Mouse (Mus musculus) heart, adult 2 months (tissue): Measurements from ENCODE around the gene Mbnl2. TPM values are rescaled to one million over a fixed set of nuclear protein-coding genes. Genes with fewer than 3 reads are reported as not detected.

Source experiments
- DNase-seq, 2 experiments: peaks; one replicate each; pipeline ENCODE4 v3.0.0; 2021
- H3K27ac ChIP-seq: fragments of 200-600 bp; 2 replicates; pipeline ENCODE4 v1.8.1; 2022
- H3K27me3 ChIP-seq: fragments of 200-500 bp; 2 replicates; pipeline ENCODE4 v1.6.1; 2012; ENCODE audit warnings: mild to moderate bottlenecking, low read length, inconsistent platforms, mixed read lengths; ENCODE audit not compliant: control insufficient read depth, insufficient read depth
- H3K36me3 ChIP-seq: fragments of 200-500 bp; 2 replicates; pipeline ENCODE4 v1.6.1; 2012; ENCODE audit warnings: low read length, inconsistent platforms; ENCODE audit not compliant: control insufficient read depth, insufficient read depth
- H3K4me1 ChIP-seq: fragments of 200-500 bp; 2 replicates; pipeline ENCODE4 v1.6.1; 2011; ENCODE audit warnings: low read length; ENCODE audit not compliant: control insufficient read depth, insufficient read depth
- H3K4me3 ChIP-seq: fragments of 200-600 bp; 2 replicates; pipeline ENCODE4 v1.8.1; 2022
- H3K79me2 ChIP-seq: fragments of 200-500 bp; replicated peaks from 2 replicates; pipeline ENCODE4 v1.6.1; 2012; ENCODE audit warnings: mild to moderate bottlenecking, inconsistent platforms, low read length, moderate library complexity, mixed read lengths; ENCODE audit not compliant: control insufficient read depth, insufficient read depth
- H3K9ac ChIP-seq: fragments of 200-500 bp; 2 replicates; pipeline ENCODE4 v1.6.1; 2012; ENCODE audit warnings: low read depth, mild to moderate bottlenecking, control low read depth, inconsistent platforms, low read length, mixed read lengths
- CTCF ChIP-seq: fragments of 200-600 bp; IDR thresholded peaks from 2 replicates; pipeline ENCODE4 v1.8.1; 2022; ENCODE audit warnings: antibody characterized with exemption, mild to moderate bottlenecking, moderate library complexity
- EP300 ChIP-seq: fragments of 200-500 bp; IDR thresholded peaks from 2 replicates; pipeline ENCODE4 v1.6.1; 2011; ENCODE audit warnings: low read depth, low read length, control low read depth; ENCODE audit not compliant: insufficient read depth
- POLR2A ChIP-seq: fragments of 200-500 bp; IDR thresholded peaks from 2 replicates; pipeline ENCODE4 v1.6.1; 2011; ENCODE audit warnings: mild to moderate bottlenecking, low read depth, low read length, control low read depth; ENCODE audit not compliant: insufficient read depth
- WGBS: fragments of 180-500 bp; shearing (Covaris S2); methylation state at CpG from one replicate; pipeline ENCODE4 v1.1.7; 2018; 5-methylcytosine and 5-hydroxymethylcytosine counted together
- intact Hi-C: fragments of 180-260 bp; cut with DNase I; formaldehyde crosslinking; loops from one replicate; pipeline ENCODE4 v1.15.1; 2025
- polyA plus RNA-seq: library from polyadenylated mRNA; depleted of rRNA; stranded (reverse); fragments of >200 nt; gene quantifications from 2 replicates; pipeline ENCODE4 v1.2.3, GENCODE M21; 2012
- total RNA-seq, 2 experiments: library from RNA; stranded (reverse); gene quantifications; 2 replicates each; pipeline ENCODE4 v1.2.3; 2021

Mbnl2 gene
- total and polyA plus RNA-seq, 3 experiments: 91.1 to 258 (median 221) TPM

GRCm38 (mm10) chr14:120381378-120382134, 106.1 kb downstream of the Mbnl2 start:
- no peak for TF ChIP-seq EP300
- TF ChIP-seq POLR2A: no peak
- no peak for TF ChIP-seq CTCF
- Histone ChIP-seq H3K36me3 (peaks cover 36% of the 10 kb centered on the region), H3K4me3 (no peak overlapping the region), H3K27ac (no peak overlapping the region), H3K27me3 (no peaks in the 10 kb centered on the region), H3K9ac (no peak overlapping the region), H3K4me1 (peaks cover 26% of the 10 kb centered on the region), H3K79me2 (peaks cover 9% of the 10 kb centered on the region)
- no peak for DNase-seq
- 81% methylated on average over 26 of the region's 26 CpGs for WGBS
- intact Hi-C loops: no loop called here

DNA sequence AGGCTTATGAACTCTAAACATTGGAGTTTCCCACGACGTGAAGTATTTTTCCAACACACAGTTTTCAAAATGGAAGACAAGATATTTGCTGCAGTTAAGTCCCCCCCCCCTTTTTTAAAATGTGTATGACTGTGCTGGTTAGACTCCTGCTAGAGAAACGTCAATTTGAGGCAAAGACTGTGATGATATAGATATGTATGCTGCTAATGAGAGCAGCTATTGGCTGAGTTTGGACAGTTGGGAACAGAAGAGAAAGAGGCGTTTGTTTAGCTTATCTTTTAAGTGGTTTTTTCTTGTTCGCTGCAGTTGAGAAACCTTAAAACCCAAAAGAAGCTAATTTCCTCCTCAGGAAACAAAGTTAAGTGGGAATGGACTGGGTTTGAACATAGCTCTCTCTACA, 106.7 kb downstream of the Mbnl2 start:
- Histone ChIP-seq H3K4me1 (peaks cover 30% of the 10 kb centered on the region), H3K27me3 (no peaks in the 10 kb centered on the region), H3K4me3 (no peak overlapping the region), H3K79me2 (peaks cover 7% of the 10 kb centered on the region), H3K27ac (no peak overlapping the region), H3K36me3 (peaks cover 40% of the 10 kb centered on the region), H3K9ac (no peak overlapping the region)
- no peak for DNase-seq
- intact Hi-C loops: no loop called here
- 55% methylated on average over 5 of the region's 5 CpGs for WGBS
- no peak for TF ChIP-seq CTCF
- no peak for TF ChIP-seq EP300
- TF ChIP-seq POLR2A: no peak

DNA sequence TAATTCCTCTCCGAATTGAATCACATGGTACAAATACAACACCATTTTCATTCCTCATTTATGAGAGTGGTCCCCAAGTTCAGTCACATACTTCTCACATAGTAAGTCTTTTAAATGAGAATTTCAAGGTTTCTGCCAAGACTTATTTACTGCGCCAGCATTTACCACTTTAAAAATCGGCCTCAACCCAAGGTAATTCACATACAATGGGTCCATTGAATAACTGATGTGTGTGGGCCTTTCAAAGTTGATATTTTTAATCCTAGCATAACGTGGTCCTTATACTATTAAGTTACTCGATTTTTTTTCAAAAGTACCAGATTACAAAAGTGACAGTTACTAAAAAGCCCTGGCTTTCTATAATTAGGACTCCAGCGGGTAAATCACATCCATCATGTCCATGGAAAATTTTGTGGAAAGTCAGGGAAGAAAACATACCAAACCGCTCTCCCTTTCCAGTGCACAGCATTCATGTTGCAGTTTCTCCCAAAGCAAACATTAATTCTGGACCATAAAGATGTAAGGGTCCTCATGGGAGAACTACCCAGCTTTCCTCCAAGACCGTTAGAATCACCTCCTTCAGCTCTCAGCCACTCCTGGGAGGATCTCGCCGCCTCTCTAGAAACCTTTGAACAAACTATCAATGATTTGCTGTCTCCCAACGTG, 107.8 kb downstream of the Mbnl2 start:
- 77% methylated on average over 11 of the region's 11 CpGs for WGBS
- Histone ChIP-seq H3K79me2 (peaks cover 7% of the 10 kb centered on the region), H3K4me3 (no peak overlapping the region), H3K4me1 (peaks cover 25% of the 10 kb centered on the region), H3K9ac (no peak overlapping the region), H3K27me3 (no peaks in the 10 kb centered on the region), H3K27ac (no peak overlapping the region), H3K36me3 (peaks cover 38% of the 10 kb centered on the region)
- intact Hi-C loops: no loop called here
- no peak for TF ChIP-seq EP300
- TF ChIP-seq POLR2A: no peak
- no peak for TF ChIP-seq CTCF
- no peak for DNase-seq

DNA sequence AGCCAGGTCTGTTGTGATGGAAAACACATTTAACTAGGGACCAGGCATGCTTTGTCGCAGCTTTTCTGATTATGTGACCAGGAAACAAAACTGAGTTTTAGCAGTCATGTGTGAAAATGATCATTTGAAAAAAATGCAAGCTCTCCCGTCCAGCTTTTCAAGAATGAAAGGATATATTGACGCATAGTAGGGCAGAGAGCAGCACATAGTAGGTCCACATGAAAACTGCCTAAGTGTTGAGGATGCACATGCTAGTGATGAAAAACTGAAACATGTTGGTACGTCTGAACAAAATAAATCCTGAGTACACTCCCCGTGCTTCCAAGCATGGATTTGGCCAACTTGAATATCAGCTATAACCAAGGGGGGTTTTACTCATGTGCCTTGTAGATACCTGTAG, 109.1 kb downstream of the Mbnl2 start:
- H3K27ac ChIP-seq: no peak overlapping the region
- H3K79me2 ChIP-seq: peaks cover 7% of the 10 kb centered on the region
- peaks cover 34% of the 10 kb centered on the region for H3K36me3 ChIP-seq
- no peaks in the 10 kb centered on the region for H3K27me3 ChIP-seq
- peaks cover 20% of the 10 kb centered on the region for H3K4me1 ChIP-seq
- no peak for TF ChIP-seq CTCF
- TF ChIP-seq EP300: no peak
- TF ChIP-seq POLR2A: no peak
- 84% methylated on average over 5 of the region's 5 CpGs for WGBS
- no peak overlapping the region for H3K9ac ChIP-seq
- H3K4me3 ChIP-seq: no peak overlapping the region
- DNase-seq: no peak
- intact Hi-C loops: loop anchor here (5.0 kb wide), 2 partner anchors 32 to 47 kb away; no protein-coding TSS in a partner anchor

DNA sequence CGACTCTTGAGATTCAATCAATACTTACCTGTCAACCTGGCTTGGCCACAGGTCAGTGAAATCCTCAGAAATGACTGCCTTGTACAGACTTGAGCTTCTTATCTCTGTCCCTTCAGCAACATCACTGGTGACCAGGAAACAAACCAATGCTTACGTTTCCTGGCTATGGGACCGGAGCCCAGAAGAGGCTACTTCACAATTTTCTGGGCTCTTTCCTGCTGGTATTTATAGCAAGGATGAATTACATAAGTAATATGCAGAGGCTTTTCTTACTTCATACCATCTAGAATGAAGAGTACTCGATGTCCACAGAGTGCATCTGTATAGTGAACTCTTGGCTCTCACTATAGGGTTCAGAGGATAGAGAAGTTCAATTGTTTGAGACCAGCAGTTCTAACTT, 111.8 kb downstream of the Mbnl2 start:
- Histone ChIP-seq H3K4me1 (peaks cover 11% of the 10 kb centered on the region), H3K9ac (no peak overlapping the region), H3K4me3 (no peak overlapping the region), H3K36me3 (peaks cover 25% of the 10 kb centered on the region), H3K27ac (peak overlapping the region; percentile 71), H3K27me3 (no peaks in the 10 kb centered on the region), H3K79me2 (peaks cover 4% of the 10 kb centered on the region)
- 4% methylated on average over 4 of the region's 4 CpGs for WGBS
- intact Hi-C loops: loop anchor here (5.0 kb wide), 2 partner anchors 35 to 50 kb away; no protein-coding TSS in a partner anchor
- TF ChIP-seq CTCF (no peak), EP300 (0 out of 2 replicates have a peak, but pooled peaks have one; percentile 56), POLR2A (0 out of 2 replicates have a peak, but pooled peaks have one; percentile 20)
- DNase-seq: peak; percentile 44 to 70
